Mouse (Mus musculus) heart, embryonic 14.5 days (tissue): ENCODE measurements at regions not wholly inside any gene's neighbourhood (a gene's known extent, or its start where the extent isn't known, plus 50 kb on each side); places are given as distances from the start of the nearest gene placed in this dataset.

Experiments
- ATAC-seq: fragments of 200-750 bp; cut with Nextera tagmentation; 2 replicates; pipeline ENCODE4 v1.8.0; 2017; ENCODE audit warnings: low read depth, moderate TSS enrichment; ENCODE audit not compliant: insufficient number of reproducible peaks, insufficient read depth, low FRiP score
- H3K27ac ChIP-seq, 2 experiments: fragments of 200-500 bp in 1 of 2; fragments of 300-500 bp in 1 of 2; sonication (generic) in 1 of 2; replicated peaks in 1 of 2; 2 replicates each; pipeline ENCODE4 v1.5.1; 2012 to 2014; ENCODE audit warnings: low read depth in 2 of 2, low read length in 2 of 2, control low read depth in 1 of 2, mild to moderate bottlenecking in 1 of 2, mixed read lengths in 1 of 2; ENCODE audit not compliant: control insufficient read depth in 1 of 2, insufficient read depth in 1 of 2
- H3K27me3 ChIP-seq: fragments of 300-500 bp; sonication (generic); 2 replicates; pipeline ENCODE4 v1.6.1; 2014; ENCODE audit warnings: mild to moderate bottlenecking, low read length, control low read depth; ENCODE audit not compliant: control insufficient read depth, insufficient read depth
- H3K36me3 ChIP-seq: fragments of 300-500 bp; sonication (generic); 2 replicates; pipeline ENCODE4 v1.6.1; 2014; ENCODE audit warnings: mild to moderate bottlenecking, control low read depth, low read length, mixed read lengths; ENCODE audit not compliant: control insufficient read depth, insufficient read depth
- H3K4me1 ChIP-seq, 2 experiments: fragments of 200-500 bp in 1 of 2; fragments of 300-500 bp in 1 of 2; sonication (generic) in 1 of 2; 2 replicates each; pipeline ENCODE4 v1.6.1; 2012 to 2014; ENCODE audit warnings: low read length in 2 of 2, control low read depth in 1 of 2, mixed read lengths in 1 of 2; ENCODE audit not compliant: control insufficient read depth in 2 of 2, insufficient read depth in 2 of 2
- H3K4me2 ChIP-seq: fragments of 300-500 bp; sonication (generic); 2 replicates; pipeline ENCODE4 v1.6.1; 2014; ENCODE audit warnings: mild to moderate bottlenecking, low read length
- H3K4me3 ChIP-seq, 2 experiments: fragments of 200-500 bp in 1 of 2; fragments of 300-500 bp in 1 of 2; sonication (generic) in 1 of 2; 2 replicates each; pipeline ENCODE4 v1.5.1; 2012 to 2014; ENCODE audit warnings: low read length in 2 of 2, mild to moderate bottlenecking in 2 of 2, control low read depth in 1 of 2, low read depth in 1 of 2, moderate library complexity in 1 of 2; ENCODE audit not compliant: control insufficient read depth in 1 of 2, insufficient read depth in 1 of 2
- H3K9ac ChIP-seq: fragments of 300-500 bp; sonication (generic); 2 replicates; pipeline ENCODE4 v1.6.1; 2014; ENCODE audit warnings: mild to moderate bottlenecking, low read length
- H3K9me3 ChIP-seq: fragments of 300-500 bp; sonication (generic); 2 replicates; pipeline ENCODE4 v1.6.1; 2016; ENCODE audit warnings: low read length, control low read depth; ENCODE audit not compliant: control insufficient read depth
- WGBS: fragments of 180-500 bp; shearing (Covaris S2); extraction: QIAGEN DNeasy Blood & Tissue Kit; methylation state at CpG from one replicate; pipeline ENCODE4 v1.1.7; 2014; 5-methylcytosine and 5-hydroxymethylcytosine counted together

- ATAC-seq = no peak
- H3K9ac ChIP-seq = no peak overlapping the region
- no peaks in the 10 kb centered on the region for H3K9me3 ChIP-seq
- WGBS = 6% methylated on average over 6 of the region's 6 CpGs
- H3K4me1 ChIP-seq = peaks cover 8% of the 10 kb centered on the region in 2 experiments
- no peak overlapping the region for H3K4me3 ChIP-seq
- H3K36me3 ChIP-seq = no peaks in the 10 kb centered on the region
- H3K27ac ChIP-seq = no peak overlapping the region
- peak overlapping the region; percentile 29; the same call in 1 of the 2 replicates for H3K4me2 ChIP-seq
- H3K27me3 ChIP-seq = no peaks in the 10 kb centered on the region
These were observed 84.9 kb upstream of the 4930535I16Rik start for GRCm38 (mm10) chr4:124002760-124003159.

GRCm38 (mm10) chr4:124002105-124002504 is 84.3 kb upstream of the 4930535I16Rik start:
- no peak overlapping the region for H3K4me3 ChIP-seq
- no peak overlapping the region for H3K9ac ChIP-seq
- ATAC-seq = no peak
- peaks cover 8% of the 10 kb centered on the region in 2 experiments for H3K4me1 ChIP-seq
- H3K27ac ChIP-seq = no peak overlapping the region
- WGBS = 40% methylated on average over 7 of the region's 7 CpGs
- no peaks in the 10 kb centered on the region for H3K9me3 ChIP-seq
- no peaks in the 10 kb centered on the region for H3K27me3 ChIP-seq
- H3K36me3 ChIP-seq = no peaks in the 10 kb centered on the region
- H3K4me2 ChIP-seq = no peak overlapping the region

- 60% methylated on average over 8 of the region's 8 CpGs for WGBS
- no peak for ATAC-seq
- Histone ChIP-seq H3K4me3 (no peak overlapping the region), H3K4me1 (peaks cover 4 to 6% of the 10 kb centered on the region in 2 experiments; a peak in 2 of 4 replicates), H3K36me3 (no peaks in the 10 kb centered on the region), H3K4me2 (no peak overlapping the region), H3K9me3 (0 out of 2 replicates have a peak, but pooled peaks cover 4% of the 10 kb centered on the region), H3K27me3 (peaks cover 8% of the 10 kb centered on the region), H3K9ac (no peak overlapping the region), H3K27ac (no peak overlapping the region)
These were observed 78.0 kb upstream of the 4930535I16Rik start for GRCm38 (mm10) chr4:123995815-123996214.

- Histone ChIP-seq H3K36me3 (no peaks in the 10 kb centered on the region), H3K9me3 (0 out of 2 replicates have a peak, but pooled peaks cover 2% of the 10 kb centered on the region), H3K27ac (no peak overlapping the region), H3K4me1 (peaks cover 8 to 10% of the 10 kb centered on the region in 2 experiments; a peak in 3 of 4 replicates), H3K4me3 (peak overlapping the region; percentile 22 to 37), H3K27me3 (peaks cover 14% of the 10 kb centered on the region), H3K9ac (peak overlapping the region; percentile 62), H3K4me2 (peak overlapping the region; percentile 83)
- WGBS = 11% methylated on average over 10 of the region's 10 CpGs
- no peak for ATAC-seq
These were observed 73.4 kb upstream of the 4930535I16Rik start for GRCm38 (mm10) chr4:123991223-123991622.

- ATAC-seq = no peak
- no peaks in the 10 kb centered on the region for H3K36me3 ChIP-seq
- peaks cover 14% of the 10 kb centered on the region for H3K27me3 ChIP-seq
- peak overlapping the region; percentile 22 to 37 for H3K4me3 ChIP-seq
- WGBS = 3% methylated on average over 37 of the region's 37 CpGs
- peak overlapping the region; percentile 62 for H3K9ac ChIP-seq
- H3K4me2 ChIP-seq = peak overlapping the region; percentile 83
- H3K9me3 ChIP-seq = no peaks in the 10 kb centered on the region
- no peak overlapping the region for H3K27ac ChIP-seq
- H3K4me1 ChIP-seq = peaks cover 6 to 10% of the 10 kb centered on the region in 2 experiments; a peak in 3 of 4 replicates
These were observed 72.7 kb upstream of the 4930535I16Rik start for GRCm38 (mm10) chr4:123990293-123991185.
